Mouse (Mus musculus): ENCODE results near the gene Laptm5. TPM values are rescaled to one million over a fixed set of nuclear protein-coding genes. Genes with fewer than 3 reads are reported as not detected.

The Laptm5 gene
- polyA plus RNA-seq, 1 experiment from 2014 or later, result 81.0 TPM

DNA sequence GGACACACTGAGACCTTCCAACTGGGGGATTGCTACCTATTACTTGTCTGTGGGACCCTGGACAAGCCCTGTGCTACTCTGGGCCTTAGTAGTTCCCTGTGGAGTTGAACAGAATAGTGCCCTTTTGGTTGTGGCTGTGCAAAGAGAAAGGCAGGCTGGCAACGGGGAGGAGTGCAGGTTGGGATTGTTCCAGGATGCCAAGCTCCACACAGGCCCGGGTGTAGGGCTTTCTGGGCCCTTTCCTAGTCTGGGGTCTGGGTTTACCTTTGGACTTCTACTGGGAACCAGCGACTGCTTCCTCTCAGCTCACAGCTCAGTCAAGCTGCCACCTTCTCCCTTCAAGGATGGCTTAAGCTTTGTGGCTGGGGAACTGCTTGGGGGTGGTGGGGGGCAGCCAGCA lies 586 bp downstream of the Laptm5 start:
- H3K27ac ChIP-seq (replicated peaks), result peak overlapping the region; percentile 79
- H3K9me3 ChIP-seq (replicated peaks), result no peaks in the 10 kb centered on the region
- peak overlapping the region; percentile 37 for H3K4me2 ChIP-seq
- H3K9ac ChIP-seq, result no peak overlapping the region
- ATAC-seq (ENCODE audit: insufficient read depth), result 0 out of 2 replicates have a peak, but pooled peaks have one; percentile 3
- H3K36me3 ChIP-seq (replicated peaks), result no peaks in the 10 kb centered on the region
- no peaks in the 10 kb centered on the region for H3K27me3 ChIP-seq
- WGBS (ENCODE audit: insufficient replicate concordance), result 13% methylated on average over 3 of the region's 3 CpGs
- H3K4me1 ChIP-seq (replicated peaks), result peaks cover 27% of the 10 kb centered on the region
- peak overlapping the region; percentile 41 for H3K4me3 ChIP-seq (replicated peaks)

DNA sequence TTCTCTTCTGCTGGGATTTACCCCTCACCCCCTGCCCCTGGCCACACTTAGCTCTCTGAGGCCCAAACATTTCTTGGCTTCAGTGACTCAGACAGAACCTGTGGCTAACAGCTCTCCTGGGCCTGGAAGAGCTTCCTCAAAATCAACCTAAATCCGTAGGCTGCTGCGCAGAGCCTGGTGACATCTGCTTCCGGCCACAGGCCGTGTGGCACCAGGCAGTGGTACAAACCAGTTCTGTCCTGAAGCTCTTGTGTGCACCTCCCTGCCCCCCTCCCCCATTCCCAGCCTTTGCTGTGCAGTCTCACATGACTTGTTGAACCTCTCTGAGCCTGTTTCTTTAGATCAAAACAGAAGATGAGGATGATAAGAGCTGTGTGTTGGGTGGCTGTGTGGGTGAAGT lies 1.1 kb downstream of the Laptm5 start:
- WGBS (ENCODE audit: insufficient replicate concordance), result 17% methylated on average over 4 of the region's 4 CpGs

DNA sequence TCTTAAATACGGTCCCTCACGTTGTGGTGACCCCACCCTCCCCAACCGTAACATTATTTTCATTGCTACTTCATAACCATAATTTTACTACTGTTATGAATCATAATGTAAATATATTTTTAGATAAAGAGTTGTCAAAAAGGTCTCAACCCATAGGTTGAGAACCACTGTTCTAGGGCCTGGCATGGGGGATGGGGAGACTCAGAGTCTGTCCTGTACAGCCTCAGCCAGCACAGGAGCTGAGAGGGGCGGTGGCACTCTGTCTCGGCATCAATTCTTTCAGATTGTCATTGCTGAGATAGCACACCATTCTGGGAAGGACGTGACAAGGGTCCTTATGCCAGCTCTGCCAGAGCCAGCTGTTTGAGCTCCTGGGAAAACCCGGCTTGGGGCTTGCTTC lies 1.6 kb downstream of the Laptm5 start:
- H3K27ac ChIP-seq (replicated peaks), result no peak overlapping the region
- WGBS (ENCODE audit: insufficient replicate concordance), result 20% methylated on average over 7 of the region's 7 CpGs
- H3K27me3 ChIP-seq, result no peaks in the 10 kb centered on the region
- no peak overlapping the region for H3K9ac ChIP-seq
- peaks cover 23% of the 10 kb centered on the region for H3K4me1 ChIP-seq (replicated peaks)
- no peak for ATAC-seq (ENCODE audit: insufficient read depth)
- no peaks in the 10 kb centered on the region for H3K9me3 ChIP-seq (replicated peaks)
- H3K4me2 ChIP-seq, result peak overlapping the region; percentile 40
- peak overlapping the region; percentile 41 for H3K4me3 ChIP-seq (replicated peaks)
- no peaks in the 10 kb centered on the region for H3K36me3 ChIP-seq (replicated peaks)

More for the DNA sequence above, 1.1 kb downstream of the Laptm5 start:
- H3K36me3 ChIP-seq (replicated peaks), result no peaks in the 10 kb centered on the region
- H3K9ac ChIP-seq, result no peak overlapping the region
- peak overlapping the region; percentile 41 for H3K4me3 ChIP-seq (replicated peaks)
- no peaks in the 10 kb centered on the region for H3K9me3 ChIP-seq (replicated peaks)
- H3K4me2 ChIP-seq, result peak overlapping the region; percentile 40
- H3K4me1 ChIP-seq (replicated peaks), result peaks cover 25% of the 10 kb centered on the region
- no peaks in the 10 kb centered on the region for H3K27me3 ChIP-seq
- peak; percentile 38; the same call in 1 of the 2 replicates for ATAC-seq (ENCODE audit: insufficient read depth)
- H3K27ac ChIP-seq (replicated peaks), result peak overlapping the region; percentile 79

DNA sequence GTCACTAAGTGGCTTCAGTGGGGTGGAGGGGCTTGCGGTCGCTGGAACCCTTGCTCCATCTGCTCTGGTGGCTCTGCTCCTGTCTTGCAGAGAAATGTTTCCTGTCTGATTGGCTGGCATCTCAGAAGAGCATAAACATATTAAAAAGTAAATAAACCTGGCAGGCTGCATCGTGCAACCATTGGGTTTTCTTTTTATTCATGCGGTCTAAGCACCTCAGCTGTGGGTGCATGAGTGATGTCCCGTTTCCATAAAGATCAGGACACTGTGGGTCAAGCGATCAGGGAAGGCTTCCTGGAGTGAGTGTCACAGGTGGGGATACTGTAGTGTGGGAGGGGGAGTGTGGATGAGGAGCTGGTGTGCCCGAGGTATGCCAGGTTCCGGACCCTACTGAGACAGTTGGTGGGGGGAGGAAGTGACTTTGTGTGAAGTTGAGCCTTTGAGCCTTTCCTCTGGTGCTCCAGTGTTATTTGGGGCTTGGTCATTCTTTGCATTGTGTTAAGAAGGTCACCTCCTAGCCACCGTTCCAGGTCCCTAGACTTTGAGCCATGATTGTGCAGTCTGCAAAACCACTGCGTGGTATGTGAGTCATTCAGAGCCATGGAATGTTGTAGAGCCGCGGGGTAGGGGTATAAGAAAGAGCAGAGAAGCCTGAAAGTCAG lies 2.2 kb downstream of the Laptm5 start:
- ATAC-seq (ENCODE audit: insufficient read depth), result no peak
- 21% methylated on average over 12 of the region's 12 CpGs for WGBS (ENCODE audit: insufficient replicate concordance)
- H3K27ac ChIP-seq (replicated peaks), result no peak overlapping the region
- no peaks in the 10 kb centered on the region for H3K9me3 ChIP-seq (replicated peaks)
- H3K9ac ChIP-seq, result no peak overlapping the region
- H3K4me2 ChIP-seq, result peak overlapping the region; percentile 40
- peaks cover 22% of the 10 kb centered on the region for H3K4me1 ChIP-seq (replicated peaks)
- H3K27me3 ChIP-seq, result no peaks in the 10 kb centered on the region
- H3K4me3 ChIP-seq (replicated peaks), result peak overlapping the region; percentile 41
- no peaks in the 10 kb centered on the region for H3K36me3 ChIP-seq (replicated peaks)

DNA sequence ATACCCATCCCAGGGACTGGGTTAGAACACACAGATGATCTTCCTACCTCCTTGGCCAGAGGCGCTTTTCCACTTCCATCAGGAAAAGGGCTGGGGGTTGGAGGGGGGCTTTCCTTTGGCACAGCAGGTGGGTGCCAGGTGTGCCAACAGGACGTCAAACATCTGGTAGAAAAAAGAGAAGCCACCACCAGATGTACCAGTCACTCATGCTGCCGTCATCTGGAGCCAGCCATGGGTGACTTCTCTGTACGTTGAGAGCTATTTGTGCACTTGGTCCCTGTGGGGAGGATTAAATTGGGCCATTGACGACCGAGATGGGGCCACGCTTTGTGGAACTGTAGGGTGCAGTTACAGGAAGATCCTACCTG lies 2.7 kb downstream of the Laptm5 start:
- H3K27me3 ChIP-seq, result no peaks in the 10 kb centered on the region
- WGBS (ENCODE audit: insufficient replicate concordance), result 33% methylated on average over 7 of the region's 7 CpGs
- peak overlapping the region; percentile 41; the same call in 1 of the 2 replicates for H3K4me3 ChIP-seq (replicated peaks)
- no peak overlapping the region for H3K27ac ChIP-seq (replicated peaks)
- peaks cover 22% of the 10 kb centered on the region for H3K4me1 ChIP-seq (replicated peaks)
- ATAC-seq (ENCODE audit: insufficient read depth), result no peak
- no peaks in the 10 kb centered on the region for H3K9me3 ChIP-seq (replicated peaks)
- H3K4me2 ChIP-seq, result peak overlapping the region; percentile 40
- no peaks in the 10 kb centered on the region for H3K36me3 ChIP-seq (replicated peaks)
- no peak overlapping the region for H3K9ac ChIP-seq

DNA sequence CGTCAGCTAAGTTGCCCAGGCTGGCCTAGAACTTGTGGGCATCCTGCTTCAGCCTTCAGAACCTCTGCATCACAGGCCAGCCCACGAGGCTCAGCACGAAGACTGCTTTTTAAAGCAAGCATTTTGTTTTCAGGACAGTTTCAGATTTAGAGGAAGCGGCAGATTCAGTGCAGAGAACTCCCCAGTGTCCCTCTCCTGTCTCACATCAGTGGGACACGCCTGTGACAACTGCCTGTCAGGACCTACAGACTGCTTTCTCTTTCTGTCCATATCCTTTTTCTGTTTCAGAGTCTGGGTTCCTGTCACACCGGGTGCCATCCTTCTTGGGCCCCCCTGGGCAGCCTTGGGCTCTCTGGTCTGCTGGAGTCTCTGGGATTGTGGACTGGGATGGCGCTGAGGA lies 3.7 kb downstream of the Laptm5 start:
- H3K9me3 ChIP-seq (replicated peaks), result no peaks in the 10 kb centered on the region
- H3K4me1 ChIP-seq (replicated peaks), result peaks cover 20% of the 10 kb centered on the region; the same call in 1 of the 2 replicates
- no peaks in the 10 kb centered on the region for H3K36me3 ChIP-seq (replicated peaks)
- no peak overlapping the region for H3K4me3 ChIP-seq (replicated peaks)
- ATAC-seq (ENCODE audit: insufficient read depth), result no peak
- no peaks in the 10 kb centered on the region for H3K27me3 ChIP-seq
- no peak overlapping the region for H3K9ac ChIP-seq
- WGBS (ENCODE audit: insufficient replicate concordance), result 55% methylated on average over 7 of the region's 7 CpGs
- 0 out of 2 replicates have a peak overlapping the region, but pooled peaks have one; percentile 40 for H3K4me2 ChIP-seq
- no peak overlapping the region for H3K27ac ChIP-seq (replicated peaks)

DNA sequence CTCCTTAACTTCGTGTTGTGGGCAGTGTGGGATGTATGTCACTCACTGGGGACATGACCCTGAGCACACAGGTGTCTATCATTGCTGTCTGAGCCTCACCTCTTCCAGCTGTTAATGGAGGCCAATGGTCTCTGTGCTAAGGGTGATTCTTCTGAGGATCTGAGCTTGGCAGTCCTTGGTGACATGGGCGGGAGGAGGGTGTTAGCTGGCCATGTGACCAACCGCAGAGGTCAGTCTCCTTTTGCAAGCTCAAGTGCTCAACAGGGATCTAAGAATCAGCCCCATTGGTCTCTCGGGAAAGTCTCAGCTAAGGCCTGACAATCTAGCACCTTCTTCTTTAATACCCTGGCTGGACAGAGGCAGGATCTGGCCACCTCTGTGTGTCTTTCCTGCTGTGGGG lies 4.6 kb downstream of the Laptm5 start:
- Histone ChIP-seq H3K4me2 (no peak overlapping the region), H3K27ac (replicated peaks) (no peak overlapping the region), H3K4me3 (replicated peaks) (no peak overlapping the region), H3K27me3 (no peaks in the 10 kb centered on the region), H3K9me3 (replicated peaks) (no peaks in the 10 kb centered on the region), H3K9ac (no peak overlapping the region), H3K36me3 (replicated peaks) (no peaks in the 10 kb centered on the region), H3K4me1 (replicated peaks) (peaks cover 20% of the 10 kb centered on the region; the same call in 1 of the 2 replicates)
- WGBS (ENCODE audit: insufficient replicate concordance), result 50% methylated on average over 4 of the region's 4 CpGs
- no peak for ATAC-seq (ENCODE audit: insufficient read depth)

DNA sequence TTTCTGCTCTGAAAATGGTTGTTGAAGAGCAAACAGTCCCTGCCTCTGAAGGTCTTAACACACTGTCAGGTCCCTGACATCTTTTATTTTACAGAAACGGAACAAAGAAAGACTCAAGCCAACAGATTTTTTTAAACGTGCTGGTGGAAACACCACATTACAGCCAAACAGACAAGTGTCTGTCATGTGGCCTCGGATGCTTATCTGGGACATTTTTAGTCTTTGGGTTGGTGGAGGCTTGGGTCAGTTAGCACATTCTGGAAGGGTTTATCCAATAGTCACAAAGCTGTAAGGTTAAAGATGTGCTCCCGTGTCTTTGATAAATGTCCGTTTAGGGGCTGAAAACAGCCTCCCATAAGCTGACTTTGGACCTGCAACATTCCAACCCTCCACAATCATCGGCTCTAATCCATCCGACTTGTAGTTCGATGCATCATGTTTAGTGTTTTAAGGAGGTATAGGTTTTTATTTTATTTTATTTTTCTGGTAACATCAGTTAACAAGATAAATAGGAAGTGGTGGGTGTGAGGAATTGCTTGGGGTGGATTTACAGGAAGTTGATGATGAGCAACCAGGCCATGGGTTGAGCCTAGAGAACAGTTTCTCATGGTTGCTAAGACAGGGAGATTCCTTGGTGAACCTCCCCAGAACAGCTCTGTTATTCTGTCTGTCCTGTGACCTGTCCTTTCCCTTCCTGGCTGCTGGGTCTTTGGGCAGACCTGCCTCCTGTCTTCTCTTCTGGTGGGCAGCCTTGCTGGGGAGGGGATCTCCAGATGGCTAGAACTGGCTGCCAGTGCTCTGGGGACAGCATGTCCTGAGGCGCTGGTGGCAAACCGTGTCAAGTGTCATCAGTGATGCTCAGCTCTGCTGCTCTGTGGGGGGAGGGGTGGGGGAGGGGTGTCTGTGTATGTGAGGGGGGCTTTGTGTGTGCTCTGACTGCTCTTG lies 6.2 kb downstream of the Laptm5 start:
- no peaks in the 10 kb centered on the region for H3K27me3 ChIP-seq
- 45% methylated on average over 10 of the region's 10 CpGs for WGBS (ENCODE audit: insufficient replicate concordance)
- ATAC-seq (ENCODE audit: insufficient read depth), result no peak
- no peak overlapping the region for H3K27ac ChIP-seq (replicated peaks)
- H3K9me3 ChIP-seq (replicated peaks), result no peaks in the 10 kb centered on the region
- H3K9ac ChIP-seq, result no peak overlapping the region
- no peaks in the 10 kb centered on the region for H3K36me3 ChIP-seq (replicated peaks)
- H3K4me3 ChIP-seq (replicated peaks), result no peak overlapping the region
- H3K4me1 ChIP-seq (replicated peaks), result peaks cover 20% of the 10 kb centered on the region; the same call in 1 of the 2 replicates
- H3K4me2 ChIP-seq, result no peak overlapping the region

DNA sequence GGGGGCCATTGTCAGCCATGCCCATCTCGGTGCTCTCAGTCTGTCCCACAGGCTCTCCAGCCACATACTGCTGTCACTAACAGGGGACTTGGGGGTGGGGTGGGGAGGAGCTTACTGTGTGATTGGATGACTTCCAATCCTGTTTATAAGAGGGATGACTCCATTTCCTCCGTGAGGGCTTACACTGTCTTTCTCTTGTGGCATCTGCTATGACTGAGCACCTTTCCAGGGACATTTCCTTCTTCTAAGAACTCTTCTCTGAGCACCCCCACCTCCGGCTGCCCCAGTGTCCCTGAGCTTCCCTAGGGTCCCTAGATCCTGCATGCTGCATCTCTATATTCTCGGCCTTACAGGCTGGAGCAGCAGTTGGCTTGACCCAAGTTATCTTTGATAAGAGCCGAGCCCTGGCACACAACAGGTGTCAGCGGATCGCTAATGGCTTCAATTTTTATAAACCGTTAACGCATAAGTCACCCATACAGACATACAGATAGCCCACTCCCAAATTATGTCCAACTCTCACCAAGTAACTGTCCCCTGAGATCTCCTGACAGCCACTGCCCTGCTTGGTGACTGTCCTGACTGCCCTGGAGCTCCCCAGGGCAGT lies 6.9 kb downstream of the Laptm5 start:
- Histone ChIP-seq H3K9me3 (replicated peaks) (no peaks in the 10 kb centered on the region), H3K27ac (replicated peaks) (no peak overlapping the region), H3K4me2 (no peak overlapping the region), H3K27me3 (no peaks in the 10 kb centered on the region), H3K4me3 (replicated peaks) (no peak overlapping the region), H3K9ac (no peak overlapping the region), H3K4me1 (replicated peaks) (peaks cover 20% of the 10 kb centered on the region; the same call in 1 of the 2 replicates), H3K36me3 (replicated peaks) (no peaks in the 10 kb centered on the region)
- ATAC-seq (ENCODE audit: insufficient read depth), result no peak
- WGBS (ENCODE audit: insufficient replicate concordance), result 45% methylated on average over 9 of the region's 9 CpGs

DNA sequence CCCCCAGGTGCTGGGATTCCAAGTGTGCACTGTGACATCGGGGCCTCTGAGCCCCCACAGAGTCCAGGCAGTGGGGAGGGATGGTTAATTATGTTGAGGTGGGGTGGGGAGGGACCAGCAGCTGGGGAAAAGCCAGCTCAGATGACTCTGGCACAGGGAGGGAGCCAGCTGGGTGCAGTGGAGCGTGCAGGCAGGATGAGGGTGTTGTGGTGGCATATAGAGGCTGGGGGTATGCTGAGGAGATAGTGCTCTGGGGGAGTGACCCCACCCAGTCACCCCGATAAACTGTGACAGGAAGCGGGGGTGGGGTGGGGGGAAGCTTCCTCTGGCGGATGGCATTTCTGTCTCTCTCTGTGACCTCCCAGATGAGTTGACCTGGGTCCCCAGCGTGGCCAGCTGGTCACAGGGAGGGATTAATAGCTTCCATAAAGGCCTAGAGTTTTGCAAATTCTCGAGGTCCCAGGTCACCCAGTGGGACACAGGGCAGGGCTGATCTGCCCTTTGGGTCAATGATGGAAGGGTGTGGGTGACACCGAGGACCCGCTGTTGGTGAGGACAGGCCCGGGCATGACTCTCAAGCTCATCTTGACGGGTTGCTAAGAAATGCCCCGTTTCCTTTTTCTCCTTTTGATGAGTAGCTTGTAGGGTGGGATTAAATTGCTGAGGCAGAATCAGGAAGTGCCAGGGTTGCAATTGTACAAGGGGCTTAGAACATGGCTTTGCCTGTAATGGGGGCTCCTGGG lies 8.2 kb downstream of the Laptm5 start:
- H3K27ac ChIP-seq (replicated peaks), result no peak overlapping the region
- H3K9me3 ChIP-seq (replicated peaks), result no peaks in the 10 kb centered on the region
- ATAC-seq (ENCODE audit: insufficient read depth), result no peak
- H3K9ac ChIP-seq, result no peak overlapping the region
- H3K4me1 ChIP-seq (replicated peaks), result peaks cover 20% of the 10 kb centered on the region; the same call in 1 of the 2 replicates
- H3K4me2 ChIP-seq, result no peak overlapping the region
- no peaks in the 10 kb centered on the region for H3K36me3 ChIP-seq (replicated peaks)
- H3K27me3 ChIP-seq, result no peaks in the 10 kb centered on the region
- WGBS (ENCODE audit: insufficient replicate concordance), result 19% methylated on average over 12 of the region's 12 CpGs
- no peak overlapping the region for H3K4me3 ChIP-seq (replicated peaks)
